Mouse (Mus musculus): Measurements from ENCODE around the gene Catsper3.

The Catsper3 gene

GRCm38 (mm10) chr13:55855793-55856192 lies 71.4 kb downstream of the Catsper3 start:
- no peak for DNase-seq

DNA sequence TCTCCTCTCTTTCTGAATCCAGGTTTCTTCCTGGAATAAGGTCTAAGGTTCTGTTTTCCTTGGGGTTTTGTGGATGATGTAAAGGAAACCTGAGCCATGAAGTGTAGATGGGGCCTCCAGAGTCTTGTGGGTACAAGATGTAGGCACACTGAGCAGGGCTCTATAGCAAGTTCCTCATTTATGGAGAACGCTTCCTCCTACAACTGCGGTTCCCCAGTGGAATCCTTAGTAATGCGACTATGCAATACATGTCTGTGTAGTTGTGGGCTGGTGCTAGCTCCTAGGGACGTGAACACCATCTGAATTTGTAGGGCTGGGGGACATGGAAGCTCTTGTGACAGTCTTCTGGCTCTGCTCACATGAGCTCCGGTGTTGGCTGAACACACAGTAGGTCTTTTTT lies 74.1 kb downstream of the Catsper3 start:
- no peak for DNase-seq
